Mouse (Mus musculus): ENCODE results near the gene Tpd52l1.

The Tpd52l1 gene

DNA sequence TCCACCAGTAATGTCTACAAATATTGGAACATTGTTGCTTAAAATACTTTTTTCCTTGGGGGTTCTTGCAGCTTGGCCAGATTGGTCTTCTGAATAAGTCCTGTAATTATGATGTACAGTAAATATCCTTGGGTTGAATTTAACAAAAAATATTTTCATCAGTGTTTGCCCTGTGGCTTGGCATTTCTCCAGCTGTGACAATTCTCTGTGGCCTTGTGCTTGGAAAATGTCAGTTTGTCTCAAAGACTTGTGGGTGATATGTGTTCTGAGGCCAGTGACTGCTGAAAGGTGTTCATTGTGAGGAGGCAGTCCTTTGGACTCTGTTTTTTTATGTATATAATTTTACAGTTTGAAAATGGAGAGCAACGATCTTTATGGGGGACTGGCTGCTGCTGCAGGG is 116.3 kb downstream of the Tpd52l1 start:
- H3K27me3 ChIP-seq (ENCODE audit: insufficient read depth, low read length) = no peaks in the 10 kb centered on the region
- H3K4me3 ChIP-seq (replicated peaks; ENCODE audit: low read length) = no peak overlapping the region
- peaks cover 35% of the 10 kb centered on the region for H3K9me3 ChIP-seq (ENCODE audit: low read length)
- 0 out of 2 replicates have a peak, but pooled peaks cover 4% of the 10 kb centered on the region for H3K4me1 ChIP-seq (replicated peaks; ENCODE audit: low read depth, low read length)
- H3K36me3 ChIP-seq (ENCODE audit: insufficient read depth, low read length) = peaks cover 43% of the 10 kb centered on the region
- no peak for TF ChIP-seq POU5F1 (IDR thresholded peaks at IDR 0.05; ENCODE audit: borderline replicate concordance, low read length)
- TF ChIP-seq NANOG (IDR thresholded peaks at IDR 0.05; ENCODE audit: borderline replicate concordance, low read length) = no peak
- TF ChIP-seq CTCF (conservative IDR thresholded peaks at IDR 0.05; ENCODE audit: low read length) = no peak

DNA sequence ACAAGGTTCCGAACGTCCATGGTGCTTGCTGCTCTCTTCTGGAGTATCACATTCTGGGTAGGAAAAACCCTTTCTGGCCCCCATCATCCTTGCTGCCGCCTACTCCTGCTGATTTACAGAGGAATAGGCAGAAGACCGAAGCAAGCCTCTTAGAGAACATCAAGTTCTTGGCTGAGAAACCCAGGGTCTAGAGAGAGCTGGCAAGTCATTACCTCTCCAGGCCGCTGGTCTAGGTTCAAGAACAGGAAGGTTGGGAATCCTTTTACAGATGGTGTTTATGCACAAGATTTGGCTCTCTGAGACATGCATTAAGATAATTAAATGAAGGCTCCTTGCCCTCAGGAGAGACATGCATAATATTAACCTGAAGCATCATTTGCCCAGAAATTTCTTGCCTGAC is 127.3 kb downstream of the Tpd52l1 start:
- H3K4me1 ChIP-seq (replicated peaks; ENCODE audit: low read depth, low read length) = peaks cover 8% of the 10 kb centered on the region
- no peak for TF ChIP-seq CTCF (conservative IDR thresholded peaks at IDR 0.05; ENCODE audit: low read length)
- no peak for TF ChIP-seq NANOG (IDR thresholded peaks at IDR 0.05; ENCODE audit: borderline replicate concordance, low read length)
- TF ChIP-seq POU5F1 (IDR thresholded peaks at IDR 0.05; ENCODE audit: borderline replicate concordance, low read length) = no peak

DNA sequence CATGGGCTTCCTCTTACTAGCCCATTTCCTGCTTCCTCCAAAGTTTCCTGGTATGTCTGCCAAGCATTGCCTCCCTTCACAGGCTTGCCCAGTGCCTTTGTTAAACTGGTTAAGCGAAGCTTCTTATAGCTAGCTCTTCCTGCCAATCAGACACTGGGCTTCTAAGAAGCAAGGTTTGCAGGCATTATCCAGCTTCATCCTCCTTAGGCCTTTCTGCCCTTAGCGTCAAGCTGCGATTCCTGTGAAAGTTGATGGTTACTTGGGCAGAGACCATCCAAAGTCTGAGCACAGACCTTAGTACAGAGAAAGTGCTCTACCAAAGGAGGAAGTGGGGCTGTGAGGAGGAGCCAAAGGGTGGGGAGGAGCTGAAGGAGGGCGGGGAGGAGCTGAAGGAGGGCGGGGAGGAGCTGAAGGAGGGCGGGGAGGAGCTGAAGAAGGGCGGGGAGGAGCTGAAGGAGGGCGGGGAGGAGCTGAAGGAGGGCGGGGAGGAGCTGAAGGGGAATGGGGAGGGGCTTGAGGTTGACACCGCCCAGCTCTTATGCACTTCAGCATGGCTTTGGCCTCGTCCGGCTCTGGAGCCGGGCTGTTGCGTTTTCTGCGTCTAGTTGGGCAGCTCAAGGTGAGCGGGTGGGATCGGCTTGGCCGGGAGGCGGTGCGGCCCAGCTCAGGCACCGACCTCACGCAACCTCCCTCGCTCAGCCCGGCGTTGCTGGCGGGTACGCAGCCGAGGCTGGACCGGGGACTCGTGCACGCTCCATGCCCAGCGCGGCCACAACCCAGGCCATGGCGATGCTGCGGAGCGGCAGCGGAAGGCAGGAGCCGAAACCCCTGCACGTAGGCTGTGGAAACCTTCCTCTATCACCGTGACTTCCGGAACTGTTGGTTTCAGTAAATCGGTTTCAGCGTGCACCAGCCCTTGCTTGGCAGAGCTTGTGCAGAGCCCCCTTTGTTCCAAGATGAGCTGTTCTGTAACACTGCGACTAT is 132.6 kb downstream of the Tpd52l1 start, which contains the start of gene Hddc2:
Gene Hddc2 (plus strand): TSS at position 519 of the 984 bp plus-strand sequence.
- TF ChIP-seq POU5F1 (IDR thresholded peaks at IDR 0.05; ENCODE audit: borderline replicate concordance, low read length) = no peak
- TF ChIP-seq NANOG (IDR thresholded peaks at IDR 0.05; ENCODE audit: borderline replicate concordance, low read length) = no peak
- no peak for TF ChIP-seq CTCF (conservative IDR thresholded peaks at IDR 0.05; ENCODE audit: low read length)
- Histone ChIP-seq H3K9me3 (ENCODE audit: low read length) (no peaks in the 10 kb centered on the region), H3K36me3 (ENCODE audit: insufficient read depth, low read length) (peaks cover 27% of the 10 kb centered on the region), H3K27me3 (ENCODE audit: insufficient read depth, low read length) (no peaks in the 10 kb centered on the region), H3K4me1 (replicated peaks; ENCODE audit: low read depth, low read length) (peaks cover 13% of the 10 kb centered on the region), H3K4me3 (replicated peaks; ENCODE audit: low read length) (peak within 1 kb of the TSS; percentile 86)

More for the DNA sequence above, 127.3 kb downstream of the Tpd52l1 start:
- Histone ChIP-seq H3K9me3 (ENCODE audit: low read length) (no peaks in the 10 kb centered on the region), H3K4me3 (replicated peaks; ENCODE audit: low read length) (no peak overlapping the region), H3K36me3 (ENCODE audit: insufficient read depth, low read length) (peaks cover 63% of the 10 kb centered on the region), H3K27me3 (ENCODE audit: insufficient read depth, low read length) (no peaks in the 10 kb centered on the region)

DNA sequence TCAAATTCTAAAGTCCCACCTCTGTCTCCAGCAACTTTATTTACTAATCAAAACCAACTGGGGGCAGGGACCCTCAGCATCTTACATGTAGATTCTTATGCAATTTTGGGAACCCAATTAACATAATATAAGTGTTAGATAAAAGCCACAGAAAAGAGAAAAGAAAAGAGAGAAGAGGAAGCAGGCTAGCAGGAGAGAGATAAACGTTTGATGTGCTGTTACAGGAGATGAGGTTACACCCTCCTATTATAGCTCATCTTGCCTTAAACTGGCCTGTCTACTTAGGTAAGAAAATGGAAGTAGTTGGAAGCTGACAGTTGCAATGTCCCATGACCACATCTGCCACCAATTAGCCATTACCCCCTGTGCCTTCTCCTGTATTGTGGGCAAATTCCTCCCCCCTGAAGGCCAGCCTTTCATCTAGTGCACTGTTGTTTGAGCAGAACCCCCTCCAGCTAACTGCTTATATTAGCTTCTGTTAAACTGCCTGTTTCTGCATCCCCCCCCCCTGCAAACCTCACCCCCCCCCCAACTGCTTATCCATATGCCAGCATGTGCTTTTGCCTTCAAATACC is 138.6 kb downstream of the Tpd52l1 start:
- Histone ChIP-seq H3K27me3 (ENCODE audit: insufficient read depth, low read length) (no peaks in the 10 kb centered on the region), H3K36me3 (ENCODE audit: insufficient read depth, low read length) (no peaks in the 10 kb centered on the region), H3K4me3 (replicated peaks; ENCODE audit: low read length) (no peak overlapping the region), H3K4me1 (replicated peaks; ENCODE audit: low read depth, low read length) (peaks cover 15% of the 10 kb centered on the region), H3K9me3 (ENCODE audit: low read length) (no peaks in the 10 kb centered on the region)
- TF ChIP-seq POU5F1 (IDR thresholded peaks at IDR 0.05; ENCODE audit: borderline replicate concordance, low read length) = no peak
- TF ChIP-seq NANOG (IDR thresholded peaks at IDR 0.05; ENCODE audit: borderline replicate concordance, low read length) = no peak
- no peak for TF ChIP-seq CTCF (conservative IDR thresholded peaks at IDR 0.05; ENCODE audit: low read length)

DNA sequence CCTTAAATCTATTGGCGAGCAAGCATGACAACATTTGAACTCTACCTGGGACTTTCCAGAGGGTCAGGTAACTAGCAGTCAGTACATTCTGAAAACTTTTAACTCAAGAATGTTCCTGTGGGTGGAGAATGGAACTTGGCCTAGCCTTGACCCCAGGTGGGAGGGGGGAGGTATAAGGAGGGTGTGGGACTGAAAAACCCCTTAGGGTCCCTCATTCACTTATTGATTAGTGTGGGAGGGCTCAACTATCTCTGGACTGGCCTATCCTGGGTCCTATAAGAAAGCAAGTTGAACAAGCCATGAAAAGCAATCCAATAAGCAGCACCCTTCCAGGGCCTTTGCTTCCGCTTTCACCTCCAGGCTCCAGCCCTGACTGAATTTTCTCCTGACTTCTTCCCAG is 142.3 kb downstream of the Tpd52l1 start:
- no peaks in the 10 kb centered on the region for H3K9me3 ChIP-seq (ENCODE audit: low read length)
- peaks cover 15% of the 10 kb centered on the region for H3K4me1 ChIP-seq (replicated peaks; ENCODE audit: low read depth, low read length)
- H3K27me3 ChIP-seq (ENCODE audit: insufficient read depth, low read length) = no peaks in the 10 kb centered on the region
- H3K36me3 ChIP-seq (ENCODE audit: insufficient read depth, low read length) = no peaks in the 10 kb centered on the region
- TF ChIP-seq NANOG (IDR thresholded peaks at IDR 0.05; ENCODE audit: borderline replicate concordance, low read length) (no peak), POU5F1 (IDR thresholded peaks at IDR 0.05; ENCODE audit: borderline replicate concordance, low read length) (no peak), CTCF (conservative IDR thresholded peaks at IDR 0.05; ENCODE audit: low read length) (no peak)
- peak overlapping the region; percentile 29; the same call in 1 of the 2 replicates for H3K4me3 ChIP-seq (replicated peaks; ENCODE audit: low read length)

DNA sequence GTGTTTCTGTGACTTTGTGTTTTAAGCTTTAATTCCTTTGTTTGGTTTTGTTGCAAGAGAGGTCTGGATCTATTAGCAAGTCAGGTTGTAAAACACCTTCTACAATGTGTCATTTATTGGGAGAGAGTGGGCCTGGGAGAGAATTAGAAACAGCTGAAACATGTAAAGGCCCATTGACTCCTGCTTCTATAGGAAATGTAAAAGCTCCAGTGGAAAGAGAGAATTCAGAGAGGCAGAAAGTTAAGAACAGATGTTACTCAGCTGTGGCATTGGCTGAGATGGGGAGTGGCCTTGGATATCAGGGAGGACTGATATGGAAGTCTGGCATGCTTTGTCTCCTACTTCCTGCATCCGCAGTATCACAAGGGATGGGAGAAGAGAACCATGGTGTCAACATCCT is 145.5 kb downstream of the Tpd52l1 start:
- no peaks in the 10 kb centered on the region for H3K36me3 ChIP-seq (ENCODE audit: insufficient read depth, low read length)
- no peaks in the 10 kb centered on the region for H3K27me3 ChIP-seq (ENCODE audit: insufficient read depth, low read length)
- no peaks in the 10 kb centered on the region for H3K9me3 ChIP-seq (ENCODE audit: low read length)
- H3K4me3 ChIP-seq (replicated peaks; ENCODE audit: low read length) = no peak overlapping the region
- TF ChIP-seq NANOG (IDR thresholded peaks at IDR 0.05; ENCODE audit: borderline replicate concordance, low read length) (no peak), CTCF (conservative IDR thresholded peaks at IDR 0.05; ENCODE audit: low read length) (no peak), POU5F1 (IDR thresholded peaks at IDR 0.05; ENCODE audit: borderline replicate concordance, low read length) (no peak)
- H3K4me1 ChIP-seq (replicated peaks; ENCODE audit: low read depth, low read length) = peaks cover 15% of the 10 kb centered on the region

DNA sequence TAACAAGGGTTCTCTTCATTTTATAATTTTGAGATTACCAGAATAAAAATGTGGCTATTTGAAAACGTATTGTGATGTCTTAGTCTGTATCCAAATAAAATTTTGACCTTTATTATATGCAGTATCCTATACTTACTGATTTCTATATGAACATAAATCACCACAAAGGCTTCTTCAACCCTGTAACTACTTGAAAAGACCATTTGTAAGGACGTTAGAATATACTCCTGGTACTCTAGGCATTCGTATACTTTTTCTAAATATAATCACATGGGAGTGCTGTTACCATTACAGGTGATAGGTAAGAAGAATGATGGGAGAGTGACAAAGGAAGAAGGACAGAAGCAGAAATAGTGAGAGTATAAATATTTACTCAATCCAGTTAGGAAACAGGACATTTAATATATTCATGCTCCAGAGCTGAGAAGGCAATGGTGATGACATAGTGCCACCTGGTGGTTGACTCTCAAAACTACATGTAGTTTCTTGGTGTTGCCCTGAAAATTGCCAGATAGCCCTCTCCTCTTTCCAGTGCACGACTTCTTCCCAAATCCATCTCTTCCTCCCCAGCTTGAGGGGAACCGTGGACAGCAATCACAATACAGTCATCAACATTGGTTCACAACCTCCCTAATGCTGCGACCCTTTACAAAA is 146.7 kb downstream of the Tpd52l1 start:
- no peaks in the 10 kb centered on the region for H3K36me3 ChIP-seq (ENCODE audit: insufficient read depth, low read length)
- H3K9me3 ChIP-seq (ENCODE audit: low read length) = no peaks in the 10 kb centered on the region
- no peak overlapping the region for H3K4me3 ChIP-seq (replicated peaks; ENCODE audit: low read length)
- H3K27me3 ChIP-seq (ENCODE audit: insufficient read depth, low read length) = no peaks in the 10 kb centered on the region
- H3K4me1 ChIP-seq (replicated peaks; ENCODE audit: low read depth, low read length) = peaks cover 12% of the 10 kb centered on the region
- TF ChIP-seq CTCF (conservative IDR thresholded peaks at IDR 0.05; ENCODE audit: low read length) (peak; percentile 51), NANOG (IDR thresholded peaks at IDR 0.05; ENCODE audit: borderline replicate concordance, low read length) (no peak)

DNA sequence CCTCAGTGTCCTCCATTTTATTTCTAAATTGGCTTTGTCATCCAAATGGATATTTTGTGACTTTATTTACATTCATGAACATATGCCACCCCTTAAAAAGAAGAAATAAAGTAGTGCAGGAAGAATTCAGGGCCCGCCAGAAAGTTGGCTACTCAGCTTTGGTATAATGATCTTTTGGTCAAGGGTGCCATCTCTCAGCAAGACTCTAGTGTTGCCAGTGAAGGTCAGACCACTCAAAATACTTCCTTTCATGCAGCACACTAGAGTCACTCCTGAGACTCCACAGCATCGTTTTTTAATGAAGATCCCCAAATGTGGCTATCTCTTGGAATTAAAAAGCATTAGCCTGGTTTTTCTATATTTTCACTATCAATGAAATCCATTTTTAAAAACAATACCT is 147.5 kb downstream of the Tpd52l1 start:
- H3K9me3 ChIP-seq (ENCODE audit: low read length) = no peaks in the 10 kb centered on the region

More for the DNA sequence above, 147.5 kb downstream of the Tpd52l1 start:
- TF ChIP-seq POU5F1 (IDR thresholded peaks at IDR 0.05; ENCODE audit: borderline replicate concordance, low read length) (no peak), NANOG (IDR thresholded peaks at IDR 0.05; ENCODE audit: borderline replicate concordance, low read length) (no peak), CTCF (conservative IDR thresholded peaks at IDR 0.05; ENCODE audit: low read length) (no peak)
- Histone ChIP-seq H3K27me3 (ENCODE audit: insufficient read depth, low read length) (no peaks in the 10 kb centered on the region), H3K36me3 (ENCODE audit: insufficient read depth, low read length) (no peaks in the 10 kb centered on the region), H3K4me3 (replicated peaks; ENCODE audit: low read length) (no peak overlapping the region), H3K4me1 (replicated peaks; ENCODE audit: low read depth, low read length) (peaks cover 5% of the 10 kb centered on the region)

All from E14TG2a.4 (cell line).